Mouse (Mus musculus): ENCODE data around the gene Aicda.
A peak's percentile ranks its signal among the peaks of the same experiment; 100 is the strongest.

The Aicda gene

GRCm38 (mm10) chr6:122602242-122602991 lies 48.8 kb downstream of the Aicda start, which contains the start of gene Apobec1:
Gene Apobec1, minus strand, starts transcription at chr6:122602444.
- peak; percentile 85 for DNase-seq

GRCm38 (mm10) chr6:122602992-122603322 lies 49.4 kb downstream of the Aicda start:
- no peak for DNase-seq

DNA sequence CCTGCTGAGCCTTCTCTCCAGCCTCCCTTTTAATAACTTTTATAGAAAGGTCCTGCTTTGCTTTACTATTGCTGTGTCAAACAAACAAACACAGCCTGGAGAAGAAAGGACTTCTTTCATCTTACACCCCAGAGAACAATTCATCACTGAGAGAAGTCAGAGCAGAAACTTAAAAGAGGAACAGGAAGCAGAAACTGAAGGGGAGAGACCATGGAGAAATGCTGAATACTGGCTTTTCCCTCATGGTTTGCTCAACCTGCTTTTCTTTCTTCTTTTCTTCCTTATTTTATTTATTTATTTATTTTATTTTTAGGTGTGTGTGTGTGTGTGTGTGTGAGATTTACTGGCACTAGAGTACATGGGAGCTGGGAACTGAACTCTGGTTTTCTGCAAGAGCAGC lies 50.7 kb downstream of the Aicda start:
- DNase-seq = no peak

DNA sequence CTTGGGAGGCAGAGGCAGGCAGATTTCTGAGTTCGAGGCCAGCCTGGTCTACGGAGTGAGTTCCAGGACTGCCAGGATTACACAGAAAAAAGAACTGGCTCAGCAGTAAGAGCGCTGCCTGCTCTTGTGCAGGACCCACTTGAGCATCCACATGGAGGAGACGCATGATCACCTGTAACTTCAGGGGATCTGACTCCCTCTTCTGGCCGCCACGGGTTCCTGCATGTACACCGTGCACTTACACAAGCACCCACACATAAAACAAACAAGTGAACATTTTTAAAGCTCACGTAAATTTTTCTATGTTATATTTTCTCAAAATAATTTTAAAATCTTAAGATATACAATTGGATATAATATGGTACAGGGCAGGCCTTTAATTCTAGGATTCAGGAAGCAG lies 51.9 kb downstream of the Aicda start:
- DNase-seq = no peak

DNA sequence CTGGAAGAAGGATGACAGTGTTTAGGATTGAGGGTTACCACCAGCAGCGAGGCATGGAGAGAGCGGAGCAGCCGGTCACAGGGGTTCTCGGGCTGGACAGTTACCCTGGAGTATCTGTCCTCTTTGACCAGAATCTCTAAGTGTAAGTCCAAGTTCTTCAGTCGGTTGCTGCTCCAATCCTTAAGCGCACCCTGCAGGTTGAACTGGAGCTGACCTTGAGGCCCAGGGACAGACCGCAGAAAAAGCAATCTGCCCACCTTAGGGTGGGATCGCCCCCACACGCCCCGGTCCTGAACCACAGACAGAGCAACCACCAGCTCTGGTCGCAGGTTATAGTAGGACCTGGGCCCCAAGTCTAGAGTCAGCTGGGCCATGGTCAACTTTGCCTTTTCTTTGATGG lies 53.1 kb downstream of the Aicda start:
- no peak for DNase-seq

- no peak for DNase-seq
These were observed 54.1 kb downstream of the Aicda start for GRCm38 (mm10) chr6:122607700-122608099.

DNA sequence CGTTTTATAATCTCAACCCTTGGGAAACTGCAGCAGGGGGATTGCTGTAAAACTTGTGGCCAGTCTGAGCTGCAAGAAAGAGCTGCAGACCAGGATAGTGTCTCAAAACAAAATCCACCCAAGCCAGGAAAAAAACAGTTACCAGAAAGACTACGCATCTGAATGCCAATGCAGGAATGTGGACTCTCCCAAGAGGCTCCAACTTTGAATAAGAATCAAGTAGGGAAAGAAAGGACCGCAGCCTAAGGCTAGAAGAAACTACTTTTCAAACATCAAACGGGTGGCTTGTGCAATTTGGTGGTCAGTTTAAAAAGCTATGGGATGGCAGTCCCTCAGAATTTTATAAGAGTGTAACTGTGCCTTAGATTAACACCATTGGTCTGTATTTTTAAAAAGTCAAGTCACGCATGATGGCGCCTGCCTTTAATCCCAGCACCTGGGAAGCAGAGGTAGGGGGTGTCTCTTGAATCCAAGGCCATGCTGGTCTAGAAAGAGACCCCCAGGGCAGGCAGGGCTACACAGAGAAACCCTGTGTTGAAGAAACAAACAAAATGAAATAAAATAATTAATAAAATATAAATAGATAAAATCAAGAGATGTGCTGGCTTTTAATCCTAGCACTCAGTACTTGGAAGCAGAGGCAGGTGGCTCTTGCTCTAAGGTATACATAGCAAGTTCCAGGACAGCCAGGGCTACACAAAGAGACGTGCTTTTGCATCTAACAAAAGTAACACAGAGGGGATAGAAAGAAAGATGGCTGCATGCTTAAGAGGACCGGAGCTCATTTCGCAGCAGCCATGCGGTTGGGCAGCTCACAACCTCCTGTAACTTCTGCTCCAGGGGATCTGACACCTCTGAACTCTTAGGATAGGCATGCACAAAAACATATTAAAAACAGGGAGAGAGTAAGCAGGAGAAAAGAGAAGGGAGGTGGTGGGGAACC lies 55.1 kb downstream of the Aicda start:
- no peak for DNase-seq

DNA sequence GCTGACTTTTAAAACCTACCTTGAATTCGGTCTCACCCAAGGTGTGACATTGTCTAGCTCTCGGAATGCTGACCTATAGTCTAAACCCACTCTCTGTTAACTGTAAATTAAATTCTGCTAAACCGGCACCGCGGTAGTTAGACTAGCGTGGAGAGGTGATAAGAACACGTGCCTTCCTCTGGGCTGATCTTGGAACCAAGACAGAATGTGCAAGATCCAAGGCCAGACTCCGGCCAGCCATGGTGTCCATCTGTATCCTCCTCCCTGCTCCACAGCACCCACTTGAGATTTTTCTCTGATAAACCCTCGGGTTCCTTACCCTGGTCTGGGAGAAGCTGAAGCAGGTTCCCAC lies 55.8 kb downstream of the Aicda start:
- DNase-seq = no peak

GRCm38 (mm10) chr6:122609771-122610170 lies 56.2 kb downstream of the Aicda start, which contains the start of gene Gdf3:
Gene Gdf3, minus strand, starts transcription at chr6:122610087.
- no peak for DNase-seq

- no peak for DNase-seq
These were observed 58.8 kb downstream of the Aicda start for GRCm38 (mm10) chr6:122612426-122612825.
